Mouse (Mus musculus): ENCODE results near the gene Atp2b4. TPM values are rescaled to one million over a fixed set of nuclear protein-coding genes. Genes with fewer than 3 reads are reported as not detected.

Atp2b4 gene
- polyA plus RNA-seq, 1 experiment from 2014 or later: 15.0 TPM

DNA sequence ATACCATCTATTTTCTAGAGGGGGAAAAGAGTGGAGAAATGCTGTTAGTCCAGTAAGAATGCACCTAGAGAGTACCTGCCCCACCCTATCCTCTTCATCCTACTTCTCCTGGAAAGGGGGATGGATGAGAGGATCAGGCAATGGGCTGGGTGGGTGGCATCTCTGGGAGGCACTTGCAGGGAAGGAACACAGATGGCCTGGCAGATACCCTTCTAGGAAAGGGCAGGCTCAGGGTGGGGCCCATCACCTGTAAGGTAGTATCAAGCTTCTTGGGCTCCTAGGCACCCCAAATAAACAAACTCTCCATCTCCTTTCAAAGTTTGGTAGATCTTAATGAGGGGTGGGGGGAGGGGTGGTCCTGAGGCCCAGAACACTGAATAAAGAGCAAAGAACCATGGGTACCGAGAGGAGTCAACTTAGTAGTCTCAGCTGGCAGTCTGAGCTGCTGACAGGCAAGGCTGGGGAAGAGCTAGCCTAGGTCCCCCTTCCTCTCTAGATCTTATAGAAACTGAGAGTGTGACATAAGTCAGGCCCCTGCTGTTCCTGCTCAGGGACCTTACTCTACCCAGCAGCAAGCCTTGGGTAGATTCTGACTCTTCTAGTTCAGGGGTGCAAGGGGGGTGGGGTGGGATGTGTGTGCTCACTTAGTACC, 3.4 kb downstream of the Atp2b4 start:
- H3K4me3 ChIP-seq: no peak overlapping the region
- no peak overlapping the region for H3K27ac ChIP-seq
- H3K9me3 ChIP-seq: no peaks in the 10 kb centered on the region
- no peaks in the 10 kb centered on the region for H3K36me3 ChIP-seq
- ATAC-seq (ENCODE audit: insufficient number of reproducible peaks, insufficient read depth, low FRiP score, low TSS enrichment): no peak
- H3K4me1 ChIP-seq: peaks cover 37% of the 10 kb centered on the region
- H3K9ac ChIP-seq: no peak overlapping the region
- H3K27me3 ChIP-seq: no peaks in the 10 kb centered on the region
- peak overlapping the region; percentile 93 for H3K4me2 ChIP-seq (replicated peaks)
- WGBS: 35% methylated on average over 1 of the region's 1 CpGs

- Histone ChIP-seq H3K9me3 (peaks cover 4% of the 10 kb centered on the region; the same call in 1 of the 2 replicates), H3K9ac (no peak overlapping the region), H3K4me1 (peaks cover 22% of the 10 kb centered on the region), H3K4me3 (no peak overlapping the region), H3K27me3 (no peaks in the 10 kb centered on the region), H3K27ac (peak overlapping the region; percentile 50; the same call in 1 of the 2 replicates), H3K4me2 (replicated peaks) (no peak overlapping the region), H3K36me3 (no peaks in the 10 kb centered on the region)
- WGBS: 30% methylated on average over 1 of the region's 1 CpGs
- ATAC-seq (ENCODE audit: insufficient number of reproducible peaks, insufficient read depth, low FRiP score, low TSS enrichment): no peak
Measured at GRCm38 (mm10) chr1:133793646-133794045, 7.2 kb downstream of the Atp2b4 start.

GRCm38 (mm10) chr1:133790011-133790410, 10.8 kb downstream of the Atp2b4 start:
- 93% methylated on average over 4 of the region's 4 CpGs for WGBS
- no peak overlapping the region for H3K4me2 ChIP-seq (replicated peaks)
- H3K4me3 ChIP-seq: no peak overlapping the region
- peaks cover 4% of the 10 kb centered on the region; the same call in 1 of the 2 replicates for H3K9me3 ChIP-seq
- H3K27me3 ChIP-seq: no peaks in the 10 kb centered on the region
- ATAC-seq (ENCODE audit: insufficient number of reproducible peaks, insufficient read depth, low FRiP score, low TSS enrichment): no peak
- no peaks in the 10 kb centered on the region for H3K36me3 ChIP-seq
- no peak overlapping the region for H3K27ac ChIP-seq
- peaks cover 10% of the 10 kb centered on the region for H3K4me1 ChIP-seq
- H3K9ac ChIP-seq: no peak overlapping the region

DNA sequence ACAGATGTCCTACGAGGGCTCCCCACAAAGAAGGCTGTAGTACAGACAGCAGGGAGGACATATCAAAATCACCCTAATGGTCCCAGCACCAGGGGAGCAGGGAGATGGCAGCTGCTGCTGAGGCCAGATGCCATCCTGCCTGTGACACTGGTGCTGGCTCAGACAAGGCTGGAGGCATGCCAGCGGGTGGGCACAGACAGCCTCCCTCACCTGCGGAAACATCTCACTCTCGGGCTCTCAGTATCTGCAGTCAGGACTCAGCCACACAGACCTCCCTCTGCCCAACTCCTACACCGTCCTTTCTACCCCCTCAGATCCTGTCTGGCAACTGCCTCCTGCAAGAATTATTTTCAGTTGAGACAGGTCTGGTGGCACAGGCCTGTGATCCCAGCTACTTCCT, 12.0 kb downstream of the Atp2b4 start:
- H3K27ac ChIP-seq: no peak overlapping the region
- no peaks in the 10 kb centered on the region for H3K27me3 ChIP-seq
- 76% methylated on average over 5 of the region's 5 CpGs for WGBS
- no peak for ATAC-seq (ENCODE audit: insufficient number of reproducible peaks, insufficient read depth, low FRiP score, low TSS enrichment)
- H3K9me3 ChIP-seq: peaks cover 4% of the 10 kb centered on the region; the same call in 1 of the 2 replicates
- H3K4me1 ChIP-seq: peaks cover 10% of the 10 kb centered on the region
- no peak overlapping the region for H3K4me2 ChIP-seq (replicated peaks)
- H3K36me3 ChIP-seq: no peaks in the 10 kb centered on the region
- no peak overlapping the region for H3K4me3 ChIP-seq
- no peak overlapping the region for H3K9ac ChIP-seq

DNA sequence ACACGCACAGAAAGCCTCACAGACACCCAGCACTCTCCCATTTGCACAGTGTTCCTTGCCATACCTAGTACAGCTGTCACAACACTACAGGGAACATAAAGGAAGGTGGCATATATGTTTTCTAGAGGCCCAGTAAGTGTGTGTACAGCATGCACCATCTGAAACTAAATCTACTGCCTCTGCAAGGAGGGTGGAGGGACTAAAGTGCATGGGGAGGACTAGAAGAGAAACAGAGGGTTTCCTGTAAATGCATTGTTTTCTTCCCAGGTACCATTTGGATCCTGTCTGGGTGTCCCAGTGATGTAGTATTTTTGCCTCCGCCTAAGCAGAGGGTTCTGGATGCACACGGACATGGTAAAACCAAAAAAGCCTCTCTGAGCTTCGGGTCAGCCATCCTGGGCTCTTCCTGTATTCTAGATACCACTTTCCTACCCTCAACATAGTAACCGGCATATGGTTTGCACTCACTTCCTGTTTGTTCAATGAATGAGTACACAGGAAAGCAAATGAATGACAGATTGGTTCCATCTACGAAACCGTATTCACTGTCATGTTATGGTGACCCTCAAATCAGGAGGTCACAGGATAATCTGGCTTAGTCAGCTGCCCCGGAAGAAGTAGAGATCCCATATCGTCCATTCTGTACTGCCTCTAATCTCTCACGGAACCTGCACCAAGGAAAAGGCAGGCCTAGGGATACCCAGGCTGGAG, 13.2 kb downstream of the Atp2b4 start:
- Histone ChIP-seq H3K9ac (no peak overlapping the region), H3K4me2 (replicated peaks) (no peak overlapping the region), H3K27me3 (no peaks in the 10 kb centered on the region), H3K4me3 (no peak overlapping the region), H3K4me1 (no peaks in the 10 kb centered on the region), H3K36me3 (no peaks in the 10 kb centered on the region), H3K9me3 (peaks cover 4% of the 10 kb centered on the region; the same call in 1 of the 2 replicates), H3K27ac (no peak overlapping the region)
- 57% methylated on average over 10 of the region's 10 CpGs for WGBS
- no peak for ATAC-seq (ENCODE audit: insufficient number of reproducible peaks, insufficient read depth, low FRiP score, low TSS enrichment)

DNA sequence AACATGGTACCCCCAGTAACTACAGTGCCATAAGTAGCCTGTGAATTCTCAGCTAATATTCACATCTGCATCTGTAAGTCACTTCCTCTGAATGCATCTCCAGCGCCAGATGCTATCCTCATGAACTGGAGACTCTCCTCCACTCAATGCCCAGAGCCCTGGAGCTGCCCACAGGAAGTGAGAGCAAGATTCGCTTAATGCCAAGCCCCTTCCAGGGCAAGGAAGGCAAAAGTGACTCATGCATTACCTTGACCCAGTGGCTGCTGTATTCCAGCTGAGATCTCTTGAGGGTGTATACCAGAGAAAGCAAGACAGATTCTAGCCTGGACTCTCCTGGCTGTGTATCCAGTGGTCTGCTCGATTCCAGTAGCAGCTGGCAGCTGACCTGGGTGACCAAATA, 16.2 kb downstream of the Atp2b4 start:
- no peaks in the 10 kb centered on the region for H3K36me3 ChIP-seq
- H3K4me1 ChIP-seq: no peaks in the 10 kb centered on the region
- H3K27me3 ChIP-seq: no peaks in the 10 kb centered on the region
- H3K27ac ChIP-seq: no peak overlapping the region
- no peak overlapping the region for H3K4me3 ChIP-seq
- H3K4me2 ChIP-seq (replicated peaks): no peak overlapping the region
- WGBS: 80% methylated on average over 3 of the region's 3 CpGs
- no peaks in the 10 kb centered on the region for H3K9me3 ChIP-seq
- no peak for ATAC-seq (ENCODE audit: insufficient number of reproducible peaks, insufficient read depth, low FRiP score, low TSS enrichment)
- no peak overlapping the region for H3K9ac ChIP-seq

GRCm38 (mm10) chr1:133781531-133781930, 19.3 kb downstream of the Atp2b4 start:
- WGBS: 52% methylated on average over 3 of the region's 3 CpGs
- no peak for ATAC-seq (ENCODE audit: insufficient number of reproducible peaks, insufficient read depth, low FRiP score, low TSS enrichment)
- no peaks in the 10 kb centered on the region for H3K36me3 ChIP-seq
- H3K27ac ChIP-seq: no peak overlapping the region
- no peak overlapping the region for H3K4me2 ChIP-seq (replicated peaks)
- no peaks in the 10 kb centered on the region for H3K27me3 ChIP-seq
- H3K4me3 ChIP-seq: no peak overlapping the region
- H3K4me1 ChIP-seq: no peaks in the 10 kb centered on the region
- H3K9me3 ChIP-seq: no peaks in the 10 kb centered on the region
- H3K9ac ChIP-seq: no peak overlapping the region

DNA sequence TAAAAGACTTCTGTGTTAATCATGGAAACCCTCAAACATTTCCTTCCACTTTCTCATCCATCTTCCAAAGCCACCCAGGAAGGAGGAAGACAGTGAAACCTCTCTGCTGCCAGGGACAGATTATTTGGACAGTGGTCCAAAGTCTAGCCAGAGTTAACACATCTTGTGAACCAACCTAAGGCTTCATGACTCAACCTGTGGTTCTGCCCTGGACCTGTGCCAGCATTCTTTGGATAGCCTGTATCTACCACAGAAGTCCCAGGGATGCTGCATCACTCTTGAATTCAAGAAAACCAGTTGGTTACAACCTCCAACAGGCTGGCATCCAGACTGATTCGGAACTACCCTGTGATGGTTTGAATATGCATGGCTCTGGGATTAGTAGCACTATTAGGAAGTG, 21.8 kb downstream of the Atp2b4 start:
- Histone ChIP-seq H3K27me3 (no peaks in the 10 kb centered on the region), H3K27ac (no peak overlapping the region), H3K4me3 (no peak overlapping the region), H3K4me1 (no peaks in the 10 kb centered on the region), H3K9me3 (no peaks in the 10 kb centered on the region), H3K4me2 (replicated peaks) (no peak overlapping the region), H3K9ac (no peak overlapping the region), H3K36me3 (no peaks in the 10 kb centered on the region)
- no peak for ATAC-seq (ENCODE audit: insufficient number of reproducible peaks, insufficient read depth, low FRiP score, low TSS enrichment)
- WGBS: 87% methylated on average over 1 of the region's 1 CpGs

DNA sequence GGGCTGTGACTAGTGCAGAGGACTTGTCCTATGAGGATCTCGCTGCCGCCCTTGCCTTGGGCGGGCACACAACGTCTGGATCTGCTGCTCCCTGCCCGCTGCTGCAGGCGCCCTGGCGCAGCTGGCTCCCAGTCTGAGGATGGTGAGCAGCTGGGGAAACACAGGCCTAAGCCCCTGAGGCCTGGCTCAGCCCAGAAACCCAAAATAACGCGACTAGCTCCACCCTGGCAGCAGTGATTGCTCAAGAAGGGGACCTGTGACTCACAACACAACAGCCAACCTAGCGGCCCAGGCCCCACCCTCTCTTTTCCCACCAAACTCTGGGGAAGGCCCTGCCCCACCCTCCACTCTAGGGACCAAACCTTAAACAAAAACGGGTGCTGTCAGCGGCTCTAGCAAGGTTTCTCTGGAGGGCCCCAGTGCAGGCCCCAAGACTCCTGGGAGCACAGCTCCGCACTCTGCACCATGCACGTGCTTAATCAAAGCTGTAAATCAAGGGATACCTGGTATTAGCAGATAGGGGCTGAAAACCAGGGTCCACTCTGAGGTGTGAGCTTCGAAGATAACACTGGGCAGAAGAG, 23.1 kb downstream of the Atp2b4 start:
- WGBS: 78% methylated on average over 15 of the region's 15 CpGs
- no peak for ATAC-seq (ENCODE audit: insufficient number of reproducible peaks, insufficient read depth, low FRiP score, low TSS enrichment)
- no peak overlapping the region for H3K9ac ChIP-seq
- no peak overlapping the region for H3K27ac ChIP-seq
- no peaks in the 10 kb centered on the region for H3K4me1 ChIP-seq
- H3K27me3 ChIP-seq: no peaks in the 10 kb centered on the region
- H3K36me3 ChIP-seq: no peaks in the 10 kb centered on the region
- H3K4me3 ChIP-seq: no peak overlapping the region
- no peak overlapping the region for H3K4me2 ChIP-seq (replicated peaks)
- no peaks in the 10 kb centered on the region for H3K9me3 ChIP-seq

- Histone ChIP-seq H3K4me3 (no peak overlapping the region), H3K27ac (no peak overlapping the region), H3K4me1 (peaks cover 5% of the 10 kb centered on the region), H3K9me3 (no peaks in the 10 kb centered on the region), H3K27me3 (no peaks in the 10 kb centered on the region), H3K4me2 (replicated peaks) (no peak overlapping the region), H3K9ac (no peak overlapping the region), H3K36me3 (no peaks in the 10 kb centered on the region)
- ATAC-seq (ENCODE audit: insufficient number of reproducible peaks, insufficient read depth, low FRiP score, low TSS enrichment): no peak
- 64% methylated on average over 9 of the region's 9 CpGs for WGBS
Measured at GRCm38 (mm10) chr1:133772553-133772952, 28.3 kb downstream of the Atp2b4 start.

DNA sequence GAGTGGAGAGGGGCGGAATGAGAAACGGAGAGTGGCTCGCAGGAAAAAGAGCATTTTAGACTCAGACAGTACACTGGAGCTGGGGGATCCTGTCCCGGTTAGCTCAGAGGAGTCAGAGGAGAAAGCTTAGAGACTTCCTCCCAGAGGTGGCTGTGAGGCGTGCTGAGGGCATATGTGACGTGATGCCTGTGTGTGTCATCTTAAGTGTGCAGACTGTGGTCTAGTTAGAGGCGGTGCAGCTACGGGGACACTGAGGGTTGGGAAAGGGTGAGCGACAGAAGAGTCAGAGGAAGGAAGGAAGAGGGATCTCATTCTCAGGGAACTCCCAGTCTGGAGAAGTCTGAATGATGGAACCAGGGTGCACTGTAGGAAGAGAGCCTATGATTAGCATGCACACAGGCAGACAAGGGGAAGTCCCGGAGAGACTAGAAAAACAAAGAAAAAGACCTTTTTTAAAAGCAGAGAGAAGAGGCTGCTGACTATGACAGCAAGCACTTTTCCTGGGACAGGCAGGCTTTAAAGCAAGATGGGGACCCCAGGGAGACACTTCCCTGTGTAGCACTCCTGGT, 28.9 kb downstream of the Atp2b4 start:
- no peak overlapping the region for H3K4me2 ChIP-seq (replicated peaks)
- H3K4me3 ChIP-seq: no peak overlapping the region
- H3K9ac ChIP-seq: no peak overlapping the region
- WGBS: 68% methylated on average over 10 of the region's 10 CpGs
- no peaks in the 10 kb centered on the region for H3K27me3 ChIP-seq
- 0 out of 2 replicates have a peak overlapping the region, but pooled peaks have one; percentile 11 for H3K27ac ChIP-seq
- H3K4me1 ChIP-seq: peaks cover 11% of the 10 kb centered on the region
- no peaks in the 10 kb centered on the region for H3K9me3 ChIP-seq
- no peaks in the 10 kb centered on the region for H3K36me3 ChIP-seq
- 0 out of 2 replicates have a peak, but pooled peaks have one; percentile 41 for ATAC-seq (ENCODE audit: insufficient number of reproducible peaks, insufficient read depth, low FRiP score, low TSS enrichment)

DNA sequence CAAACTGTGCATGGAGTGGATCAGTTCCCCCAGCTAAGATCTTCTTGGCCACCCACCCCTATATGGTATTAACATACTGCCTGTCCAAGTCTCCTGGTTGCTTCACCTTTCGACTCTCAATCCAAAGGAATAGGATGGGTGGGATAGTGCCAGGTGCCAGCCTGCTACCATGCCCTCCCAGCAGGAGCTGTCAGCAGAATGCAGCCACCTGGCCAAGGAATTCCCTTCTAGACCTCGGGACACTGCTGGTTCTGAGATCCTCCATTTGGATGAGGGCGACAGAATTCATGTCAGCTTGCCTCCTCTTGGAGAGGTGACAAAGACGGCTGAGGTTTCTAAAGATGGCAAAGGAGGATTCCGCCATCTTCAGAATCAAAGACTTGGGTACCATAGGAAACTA, 32.8 kb downstream of the Atp2b4 start:
- H3K27ac ChIP-seq: peak overlapping the region; percentile 85
- H3K4me1 ChIP-seq: peaks cover 26% of the 10 kb centered on the region
- no peaks in the 10 kb centered on the region for H3K27me3 ChIP-seq
- H3K4me2 ChIP-seq (replicated peaks): no peak overlapping the region
- H3K4me3 ChIP-seq: no peak overlapping the region
- no peaks in the 10 kb centered on the region for H3K9me3 ChIP-seq
- ATAC-seq (ENCODE audit: insufficient number of reproducible peaks, insufficient read depth, low FRiP score, low TSS enrichment): no peak
- H3K36me3 ChIP-seq: no peaks in the 10 kb centered on the region
- WGBS: 89% methylated on average over 5 of the region's 5 CpGs
- H3K9ac ChIP-seq: no peak overlapping the region
